Mouse (Mus musculus) retina, postnatal 1 day (tissue): ENCODE results near the gene Gm5662.
"Not testable (repeated sequence)": the region's sequence is repeated elsewhere in the genome, so short reads cannot be mapped to it uniquely, and the experiment has no call there.

ENCODE experiments used
- DNase-seq: peaks from one replicate; pipeline ENCODE4 v3.0.0-alpha.2; 2012

The Gm5662 gene

DNA sequence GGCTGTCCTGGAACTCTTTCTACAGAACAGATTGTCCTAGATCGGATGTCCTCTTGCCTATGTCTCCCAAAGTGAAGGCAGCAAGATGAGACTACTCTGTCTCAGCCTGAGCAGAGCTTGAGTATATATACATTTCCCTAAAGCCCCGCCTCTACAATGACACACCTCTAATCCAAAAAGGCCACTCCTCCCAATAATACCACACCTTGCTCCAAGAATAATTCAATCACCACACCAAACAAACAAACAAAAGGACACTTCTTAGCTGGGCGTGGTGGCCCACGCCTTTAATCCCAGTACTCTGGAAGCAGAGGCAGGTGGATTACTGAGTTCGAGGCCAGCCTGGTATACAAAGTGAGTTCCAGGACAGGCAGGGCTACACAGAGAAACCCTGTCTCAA lies at the start of gene Gm5662:
Gm5662 (minus strand) TSS at position 101 of the 400 bp plus-strand sequence.
- DNase-seq: not testable (repeated sequence)

DNA sequence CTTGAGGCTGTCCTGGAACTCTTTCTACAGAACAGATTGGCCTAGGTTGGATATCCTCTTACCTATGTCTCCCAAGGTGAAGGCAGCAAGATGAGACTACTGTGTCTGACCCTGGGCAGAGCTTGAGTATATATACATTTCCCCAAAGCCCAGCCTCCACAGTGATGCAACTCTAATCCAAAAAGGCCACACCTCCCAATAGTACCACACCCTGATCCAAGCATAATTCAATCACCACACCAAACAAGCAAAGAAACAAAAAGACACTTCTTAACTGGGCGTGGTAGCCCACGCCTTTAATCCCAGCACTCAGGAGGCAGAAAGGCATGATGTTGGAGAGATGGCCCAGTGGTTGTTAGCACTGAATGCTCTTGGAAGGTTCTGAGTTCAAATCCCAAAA lies 49.6 kb upstream of the Gm5662 start, which contains the start of gene Gm5039:
Gm5039 (minus strand) TSS at position 101 of the 400 bp plus-strand sequence.
- DNase-seq: not testable (repeated sequence)

DNA sequence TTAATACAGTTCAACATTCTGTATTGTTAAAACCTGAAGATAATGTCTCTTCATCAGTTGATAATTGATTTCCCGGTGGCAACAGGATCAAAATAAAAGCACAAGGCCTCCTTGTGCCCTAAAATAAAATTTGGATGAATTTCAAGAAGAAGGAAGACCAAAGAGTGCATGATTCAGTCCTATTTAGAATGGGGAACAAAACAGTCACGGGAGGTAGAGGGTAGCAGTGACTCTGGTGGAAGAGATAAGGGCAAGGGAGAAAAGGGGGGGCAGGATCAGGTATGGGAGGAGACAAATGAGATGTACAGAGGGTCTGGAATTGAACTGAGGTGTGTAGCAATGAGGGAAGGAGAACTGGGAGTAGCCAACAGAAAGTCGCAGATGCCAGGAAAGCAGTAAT lies 40.3 kb upstream of the Gm5662 start:
- DNase-seq: no peak

DNA sequence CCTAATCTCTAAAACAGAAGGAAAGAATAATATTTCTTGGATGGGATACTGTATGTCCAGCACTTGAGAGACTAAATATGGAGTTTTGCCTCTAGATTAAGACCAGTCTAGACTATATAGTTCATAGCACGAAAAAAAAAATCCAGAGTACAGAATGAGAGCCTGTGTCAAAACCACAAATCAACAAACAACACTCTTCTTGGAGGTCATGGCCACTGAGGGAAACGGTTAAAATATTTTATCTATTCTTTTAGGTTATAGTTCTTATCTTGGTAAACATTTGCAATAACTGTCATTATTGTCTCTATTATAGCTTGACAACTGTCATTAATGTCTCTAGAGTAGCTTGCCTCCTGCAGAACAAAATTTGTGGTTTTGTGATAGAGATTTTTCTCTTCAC lies 22.9 kb upstream of the Gm5662 start:
- not testable (repeated sequence) for DNase-seq

DNA sequence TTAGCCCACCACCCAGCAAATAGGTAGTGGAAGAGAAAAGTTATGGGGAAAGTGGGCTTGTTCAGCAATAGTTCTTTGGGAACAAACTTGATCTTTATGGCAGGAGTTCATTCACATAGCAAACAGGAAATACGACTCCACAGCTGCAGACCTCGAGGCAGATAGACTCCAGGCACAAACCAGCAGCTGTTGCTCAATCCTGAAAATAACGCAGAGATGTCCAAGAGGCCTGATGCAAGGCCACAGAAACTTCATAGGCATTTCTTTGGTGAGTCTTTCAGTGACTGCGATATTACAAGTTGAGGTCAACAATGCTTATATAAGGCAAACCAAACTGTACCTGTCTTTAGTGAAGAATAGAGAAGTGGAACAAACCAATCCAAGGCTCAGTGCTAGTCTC lies 18.8 kb upstream of the Gm5662 start:
- DNase-seq: not testable (repeated sequence)

DNA sequence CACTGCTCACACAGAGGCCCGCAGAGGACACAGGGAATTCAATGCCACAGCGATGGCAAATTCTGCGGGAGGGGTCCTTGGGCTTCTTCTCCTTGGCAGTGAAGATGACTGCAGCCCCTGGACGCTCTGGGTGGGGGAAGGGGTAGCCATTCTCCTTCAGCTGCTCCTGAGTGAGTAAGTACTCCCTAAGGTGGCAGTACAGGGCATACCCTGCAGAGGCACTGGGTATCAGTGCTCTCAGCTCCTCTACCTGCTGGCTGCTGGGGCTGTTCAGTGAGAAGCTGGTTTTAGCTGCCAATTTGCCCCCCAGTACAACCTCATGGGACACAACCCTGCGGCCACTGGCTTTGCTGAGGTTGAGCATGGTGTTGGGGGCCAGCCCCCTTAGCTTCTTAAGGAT lies 10.9 kb upstream of the Gm5662 start:
- not testable (repeated sequence) for DNase-seq

DNA sequence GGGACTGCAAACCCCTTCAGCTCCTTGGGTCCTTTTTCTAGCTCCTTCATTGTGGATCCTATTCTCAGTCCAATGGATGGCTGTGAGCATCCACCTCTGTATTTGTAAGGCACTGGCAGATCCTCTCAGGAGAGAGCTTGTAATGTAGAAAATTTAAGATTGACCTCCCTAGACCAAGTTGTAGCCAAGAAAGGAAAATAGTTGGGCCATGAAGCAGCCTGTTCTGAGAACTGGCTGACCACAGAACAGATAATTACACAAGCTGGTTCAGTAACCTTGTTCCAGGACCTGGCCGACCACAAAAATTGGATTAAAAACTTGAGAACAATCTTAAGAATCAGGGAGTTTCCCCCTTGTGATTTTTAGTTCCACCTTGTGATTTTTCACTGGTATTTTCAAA lies 17.1 kb downstream of the Gm5662 start:
- DNase-seq: no peak

DNA sequence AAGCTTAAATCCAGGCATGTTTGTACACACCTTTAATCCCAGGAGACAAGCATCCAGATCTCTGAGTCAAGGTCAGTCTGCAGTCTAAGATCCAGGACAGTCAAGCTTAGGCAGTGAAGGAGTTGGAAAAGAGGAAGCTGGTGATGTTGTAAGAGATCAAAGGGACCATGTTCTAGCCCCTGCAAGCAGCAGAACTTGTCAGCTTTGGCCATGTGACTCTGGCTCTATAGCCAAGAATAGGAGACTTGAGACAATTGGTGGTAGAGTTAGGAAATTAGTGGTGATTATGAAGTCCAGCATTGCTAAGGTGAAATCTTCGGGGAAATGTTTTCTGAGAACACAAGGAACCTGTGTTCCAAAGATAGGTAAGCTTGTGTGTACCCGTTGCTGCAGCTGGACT lies 18.4 kb downstream of the Gm5662 start:
- DNase-seq: not testable (repeated sequence)

DNA sequence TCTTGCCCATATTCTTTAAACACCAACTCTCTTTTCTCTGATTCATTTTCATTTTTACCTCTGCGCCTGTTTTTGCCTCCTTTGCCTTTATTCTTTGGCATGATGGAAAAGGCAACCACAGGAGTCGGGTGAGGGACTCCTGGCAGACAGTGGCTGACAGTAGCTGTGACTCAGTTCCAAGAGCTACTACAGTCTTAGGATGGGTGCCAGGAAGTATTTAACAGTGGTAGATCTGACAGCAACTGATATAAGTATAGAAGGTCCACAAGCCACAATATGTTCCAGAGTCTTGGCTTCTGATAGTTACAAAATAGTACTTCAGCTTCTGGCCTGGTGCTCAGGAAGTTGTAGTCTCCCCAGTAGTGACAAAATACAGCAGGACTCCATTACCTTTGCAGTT lies 24.3 kb downstream of the Gm5662 start, which contains the start of gene Gm8332:
Gm8332 (minus strand) TSS at position 101 of the 400 bp plus-strand sequence.
- DNase-seq: not testable (repeated sequence)

DNA sequence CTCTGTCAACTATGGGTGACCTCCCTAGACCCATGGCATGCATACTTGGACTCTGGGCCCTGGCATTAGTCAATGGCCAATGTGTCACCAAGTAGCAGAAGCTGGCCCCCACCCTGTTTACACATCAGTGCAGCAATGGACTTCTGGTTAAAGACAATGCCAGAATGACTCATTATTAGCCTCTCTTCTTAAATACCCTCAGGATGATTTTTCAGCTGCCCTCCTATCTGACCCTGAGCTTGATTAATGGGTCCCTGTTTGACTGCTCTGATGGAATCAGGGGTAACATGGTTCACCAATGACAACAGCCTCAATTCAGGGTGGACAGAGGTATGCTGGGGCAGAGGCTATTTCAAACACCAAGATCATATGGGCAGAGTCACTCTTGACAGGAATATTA lies 28.5 kb downstream of the Gm5662 start:
- not testable (repeated sequence) for DNase-seq

DNA sequence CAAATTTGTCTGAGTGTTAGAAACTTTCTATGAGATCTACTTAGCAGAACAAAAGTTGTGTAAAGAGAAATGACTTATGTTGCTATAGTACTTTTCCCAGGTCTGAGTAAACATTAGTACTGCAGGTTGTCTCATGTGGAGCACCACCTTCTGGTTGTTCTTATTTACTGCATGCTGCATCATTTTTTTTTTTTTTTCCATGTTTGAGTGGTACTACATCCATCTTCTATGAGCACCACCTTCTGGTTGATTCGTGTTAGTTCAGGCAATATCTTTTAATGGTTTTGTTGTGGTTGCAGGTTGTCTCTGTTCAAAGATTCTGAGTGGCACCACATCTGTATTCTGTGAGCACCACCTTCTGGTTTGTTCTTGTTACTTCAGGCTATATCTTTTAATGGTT lies 31.4 kb downstream of the Gm5662 start:
- DNase-seq: not testable (repeated sequence)
